In the genomic region with DNA sequence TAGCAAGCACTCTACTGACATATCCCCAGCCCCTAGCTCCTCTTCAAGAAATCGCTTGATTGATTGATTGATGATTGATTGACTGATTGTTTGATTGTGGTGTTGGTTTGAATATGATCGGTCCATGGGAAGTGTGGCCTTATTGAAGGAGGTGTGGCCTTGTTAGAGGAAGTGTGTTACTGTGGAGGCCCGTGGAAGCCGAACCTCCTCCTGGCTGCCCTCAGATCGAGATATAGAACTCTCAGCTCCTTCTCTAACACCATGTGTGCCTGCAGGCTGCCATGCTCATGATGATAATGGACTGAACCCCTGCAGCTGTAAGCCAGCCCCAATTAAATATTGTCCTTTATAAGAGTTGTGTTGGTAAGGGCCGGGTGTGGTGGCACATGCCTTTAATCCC, we compare ENCODE assay signal across 22 mouse cellular contexts. TPM values are rescaled to one million over a fixed set of nuclear protein-coding genes. Genes with fewer than 3 reads are reported as not detected.
"Had no signal": no experiment of that assay in that cellular context is flagged by ENCODE, and none has a peak within 500 bp of the region (broad histone marks: within the 10 kb centered on the region; RNA-seq: fewer than 3 reads in every experiment).

No protein-coding gene starts in this region.

- DNase-seq: lung, embryonic 14.5 days; lung, postnatal 10 days; lung, postnatal 4 days; right cerebral cortex, postnatal 14 days; thymus, adult 2 months; thymus, postnatal 25 days; thymus, postnatal 4 days had no signal

- H3K9ac ChIP-seq: lung, embryonic 14.5 days; midbrain, embryonic 13.5 days; midbrain, embryonic 15.5 days; neural tube, embryonic 12.5 days; stomach, embryonic 15.5 days had no signal

- H3K9me3 ChIP-seq: megakaryocyte, embryonic 14.5 days; midbrain, embryonic 13.5 days; midbrain, embryonic 15.5 days; neural tube, embryonic 12.5 days; stomach, embryonic 15.5 days had no signal

- H3K4me2 ChIP-seq: lung, embryonic 14.5 days; midbrain, embryonic 11.5 days; midbrain, embryonic 13.5 days; midbrain, embryonic 15.5 days; neural tube, embryonic 12.5 days; stomach, embryonic 15.5 days had no signal

- H3K36me3 ChIP-seq: midbrain, embryonic 13.5 days; midbrain, embryonic 15.5 days; neural tube, embryonic 12.5 days; stomach, embryonic 15.5 days had no signal

- ATAC-seq: midbrain, embryonic 13.5 days; midbrain, embryonic 15.5 days had no signal

- H3K4me1 ChIP-seq: midbrain, embryonic 13.5 days; midbrain, embryonic 15.5 days; neural tube, embryonic 12.5 days had no signal

- H3K27ac ChIP-seq: midbrain, embryonic 13.5 days; midbrain, embryonic 15.5 days; neural tube, embryonic 12.5 days; stomach, embryonic 15.5 days; stomach, postnatal 0 days had no signal

- H3K27me3 ChIP-seq: midbrain, embryonic 13.5 days; midbrain, embryonic 15.5 days; neural tube, embryonic 12.5 days; stomach, embryonic 15.5 days had no signal

- H3K4me3 ChIP-seq: megakaryocyte, embryonic 14.5 days; midbrain, embryonic 13.5 days; midbrain, embryonic 15.5 days; neural tube, embryonic 12.5 days; stomach, embryonic 15.5 days had no signal

RNA-seq across cellular contexts. Expression of a gene that starts 2.8 kb away (rescaled TPM):
- total RNA-seq: midbrain, postnatal 0 days; monocyte, adult 5-6 weeks; neutrophil, adult 5-6 weeks had no signal
- polyA plus RNA-seq: lung, embryonic 14.5 days; lung, embryonic 16.5 days; midbrain, embryonic 11.5 days; midbrain, embryonic 13.5 days; midbrain, embryonic 15.5 days; midbrain, postnatal 0 days; neural tube, embryonic 12.5 days; neural tube, embryonic 14.5 days; spleen, adult 2 months; stomach, embryonic 15.5 days; stomach, postnatal 0 days; testis, adult 2 months; thymus, adult 2 months; urinary bladder, adult 2 months had no signal

RNA-seq across cellular contexts. Expression of a gene that starts 24.2 kb away (rescaled TPM):
- total RNA-seq: midbrain, postnatal 0 days; monocyte, adult 5-6 weeks; neutrophil, adult 5-6 weeks had no signal
- polyA plus RNA-seq: lung, embryonic 14.5 days; lung, embryonic 16.5 days; neural tube, embryonic 12.5 days; neural tube, embryonic 14.5 days; spleen, adult 2 months; urinary bladder, adult 2 months had no signal
